Mouse (Mus musculus) forebrain, postnatal 0 days (tissue): Measurements from ENCODE around the gene Tomm34. TPM values are rescaled to one million over a fixed set of nuclear protein-coding genes. Genes with fewer than 3 reads are reported as not detected.

Experiments
- ATAC-seq: fragments of 200-750 bp; cut with Nextera tagmentation; 2 replicates; pipeline ENCODE4 v1.8.0; 2017; ENCODE audit warnings: mild to moderate bottlenecking, moderate library complexity
- DNase-seq: peaks from one replicate; pipeline ENCODE4 v3.0.0-alpha.2; 2015
- H3K27ac ChIP-seq: fragments of 300-500 bp; sonication (generic); 2 replicates; pipeline ENCODE4 v1.5.1; 2014; ENCODE audit warnings: low read depth, mild to moderate bottlenecking, antibody characterized with exemption, low read length, moderate library complexity, mixed read lengths
- H3K27me3 ChIP-seq: fragments of 300-500 bp; sonication (generic); 2 replicates; pipeline ENCODE4 v1.6.1; 2014; ENCODE audit warnings: mild to moderate bottlenecking, low read length, mixed read lengths; ENCODE audit not compliant: insufficient read depth
- H3K36me3 ChIP-seq: fragments of 300-500 bp; sonication (generic); 2 replicates; pipeline ENCODE4 v1.6.1; 2014; ENCODE audit warnings: mild to moderate bottlenecking, moderate library complexity; ENCODE audit not compliant: insufficient read depth
- H3K4me1 ChIP-seq: fragments of 300-500 bp; sonication (generic); 2 replicates; pipeline ENCODE4 v1.6.1; 2014; ENCODE audit warnings: antibody characterized with exemption; ENCODE audit not compliant: insufficient read depth
- H3K4me2 ChIP-seq: fragments of 300-500 bp; sonication (generic); 2 replicates; pipeline ENCODE4 v1.6.1; 2014; ENCODE audit warnings: low read depth, mild to moderate bottlenecking, moderate library complexity
- H3K4me3 ChIP-seq: fragments of 300-500 bp; sonication (generic); 2 replicates; pipeline ENCODE4 v1.5.1; 2014; ENCODE audit warnings: low read depth, low read length, mixed read lengths
- H3K9ac ChIP-seq: fragments of 300-500 bp; sonication (generic); 2 replicates; pipeline ENCODE4 v1.6.1; 2014; ENCODE audit warnings: mild to moderate bottlenecking
- H3K9me3 ChIP-seq: fragments of 300-500 bp; sonication (generic); 2 replicates; pipeline ENCODE4 v1.6.1; 2016; ENCODE audit warnings: low read length
- CTCF ChIP-seq: sonication (generic); IDR thresholded peaks from 2 replicates; pipeline ENCODE4 v1.5.1; 2016; ENCODE audit warnings: antibody characterized with exemption, control low read depth, low read depth
- WGBS: fragments of 180-500 bp; shearing (Covaris S2); extraction: QIAGEN DNeasy Blood & Tissue Kit; methylation state at CpG from one replicate; pipeline ENCODE4 v1.1.7; 2014; 5-methylcytosine and 5-hydroxymethylcytosine counted together
- polyA plus RNA-seq: library from polyadenylated mRNA; unstranded; fragments of >200 nt; fragmentation: Nextera tagmentation; extraction: Ambion mirVana; gene quantifications from 2 replicates; pipeline ENCODE4 v1.2.1, GENCODE M21; 2015
- total RNA-seq: library from RNA; depleted of rRNA; stranded (reverse); fragments of >200 nt; gene quantifications from 2 replicates; pipeline ENCODE4 v1.2.3, GENCODE M21; 2014

Tomm34 gene
- total and polyA plus RNA-seq, 2 experiments from 2014 or later = 37.2 to 54.2 TPM

DNA sequence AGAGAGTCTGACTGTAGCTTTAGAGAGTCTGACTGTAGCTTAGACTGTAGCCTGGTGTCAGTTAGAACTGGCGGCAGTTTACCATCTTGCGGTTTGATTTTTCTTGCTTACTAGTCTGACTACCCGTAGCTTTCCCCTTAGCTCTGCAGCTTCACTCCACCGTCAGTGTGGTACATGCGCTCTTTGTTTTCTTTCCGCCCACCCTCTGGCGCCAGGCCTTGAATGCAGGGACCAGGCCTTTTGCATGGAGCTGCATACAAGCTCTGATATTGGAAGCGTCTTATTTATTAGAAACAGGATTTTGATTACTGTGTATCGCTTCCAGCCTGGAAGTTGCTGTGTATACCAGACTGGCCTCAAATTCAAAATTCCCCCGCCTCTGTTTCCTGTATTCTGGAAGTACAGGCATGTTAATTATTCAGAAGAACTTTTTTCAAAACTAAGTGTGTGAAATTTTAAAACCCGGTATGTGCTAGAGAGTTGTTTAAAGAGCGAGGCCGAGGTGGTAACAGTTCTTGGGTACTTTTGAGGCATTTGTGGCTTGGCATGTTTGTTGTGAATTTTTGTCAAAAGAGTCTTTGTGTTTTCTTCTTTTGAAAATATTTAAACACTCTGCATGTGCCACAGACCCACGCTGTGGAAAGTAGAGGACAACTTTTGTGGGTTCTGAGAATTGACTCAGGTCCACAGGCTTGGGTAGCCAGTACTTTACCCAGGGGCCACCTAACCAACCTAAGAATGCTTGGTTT is 35.5 kb upstream of the Tomm34 start:
- 67% methylated on average over 14 of the region's 14 CpGs for WGBS
- Histone ChIP-seq H3K4me2 (no peak overlapping the region), H3K4me1 (no peaks in the 10 kb centered on the region), H3K4me3 (no peak overlapping the region), H3K27ac (no peak overlapping the region), H3K36me3 (peaks cover 22% of the 10 kb centered on the region), H3K27me3 (no peaks in the 10 kb centered on the region), H3K9me3 (no peaks in the 10 kb centered on the region), H3K9ac (no peak overlapping the region)
- TF ChIP-seq CTCF = no peak
- DNase-seq (no peak), ATAC-seq (no peak)

GRCm38 (mm10) chr2:164103501-164103900 is 32.5 kb upstream of the Tomm34 start:
- ATAC-seq = no peak; the same call in 1 of the 2 replicates
- Histone ChIP-seq H3K4me2 (no peak overlapping the region), H3K36me3 (peaks cover 49% of the 10 kb centered on the region), H3K9ac (no peak overlapping the region), H3K27ac (no peak overlapping the region), H3K4me3 (no peak overlapping the region), H3K27me3 (no peaks in the 10 kb centered on the region), H3K4me1 (no peaks in the 10 kb centered on the region), H3K9me3 (no peaks in the 10 kb centered on the region)
- TF ChIP-seq CTCF = peak; percentile 93
- DNase-seq = peak; percentile 81
- WGBS = 15% methylated on average over 4 of the region's 4 CpGs

GRCm38 (mm10) chr2:164102366-164102765 is 31.4 kb upstream of the Tomm34 start:
- no peak overlapping the region for H3K4me2 ChIP-seq
- no peaks in the 10 kb centered on the region for H3K27me3 ChIP-seq
- no peaks in the 10 kb centered on the region for H3K4me1 ChIP-seq
- no peak overlapping the region for H3K9ac ChIP-seq
- H3K36me3 ChIP-seq = peaks cover 58% of the 10 kb centered on the region
- ATAC-seq = no peak
- TF ChIP-seq CTCF = no peak
- no peaks in the 10 kb centered on the region for H3K9me3 ChIP-seq
- H3K4me3 ChIP-seq = no peak overlapping the region
- H3K27ac ChIP-seq = no peak overlapping the region
- WGBS = 86% methylated on average over 3 of the region's 3 CpGs
- DNase-seq = no peak

DNA sequence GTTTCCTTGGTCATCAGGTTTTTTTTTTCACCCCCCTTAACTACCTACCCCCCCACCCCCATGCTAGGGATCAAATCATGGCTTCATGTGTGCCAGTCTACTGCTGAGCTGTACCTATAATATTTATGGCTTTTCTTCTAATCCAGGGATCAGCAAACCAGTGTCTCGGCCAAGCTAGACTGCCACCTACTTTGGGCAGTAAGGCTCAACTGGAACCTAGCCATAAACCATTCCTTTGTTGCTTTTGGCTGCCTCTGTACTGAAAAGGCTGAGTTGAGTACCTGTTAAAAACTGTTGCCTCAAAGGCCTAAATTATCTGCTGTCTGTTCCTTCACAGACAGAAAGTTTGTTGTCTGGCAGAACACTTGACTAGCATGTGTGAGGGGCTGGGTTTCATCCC is 31.0 kb upstream of the Tomm34 start:
- Histone ChIP-seq H3K4me1 (no peaks in the 10 kb centered on the region), H3K4me3 (no peak overlapping the region), H3K27me3 (no peaks in the 10 kb centered on the region), H3K4me2 (no peak overlapping the region), H3K9me3 (no peaks in the 10 kb centered on the region), H3K27ac (no peak overlapping the region), H3K9ac (no peak overlapping the region), H3K36me3 (peaks cover 58% of the 10 kb centered on the region)
- ATAC-seq (no peak), DNase-seq (no peak)
- WGBS = 61% methylated on average over 1 of the region's 1 CpGs
- TF ChIP-seq CTCF = no peak

DNA sequence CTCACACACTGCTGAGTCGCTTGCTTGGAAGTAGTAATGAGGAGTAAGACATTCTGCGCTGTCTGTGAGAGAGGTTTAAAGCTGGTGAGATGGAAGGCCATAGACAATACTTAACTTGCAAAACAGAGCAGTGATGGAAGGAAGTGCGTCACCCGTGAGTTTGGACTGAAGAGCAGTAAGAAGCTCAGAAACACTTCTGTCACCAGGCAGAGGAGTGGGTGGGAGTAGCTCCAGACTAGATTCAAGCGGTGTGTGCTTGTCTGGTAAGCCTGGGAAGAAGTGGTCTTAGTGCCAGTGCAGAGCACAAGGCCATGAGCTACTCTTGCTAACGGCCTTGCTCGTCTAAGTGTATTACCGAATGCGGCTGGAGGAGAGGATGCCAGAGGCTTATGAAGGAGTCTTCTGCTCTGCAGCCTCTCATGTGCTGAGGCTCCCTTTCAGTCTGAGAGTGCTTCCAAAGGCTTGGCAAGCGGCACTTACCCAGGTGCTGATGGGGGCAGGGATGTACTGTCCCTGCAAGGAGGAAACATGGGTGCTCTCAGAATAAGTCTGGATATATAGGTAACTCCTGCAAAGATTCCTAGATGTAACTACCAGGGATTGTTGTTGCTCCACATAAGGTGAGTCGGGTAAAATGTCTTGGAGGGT is 27.8 kb upstream of the Tomm34 start:
- no peak for TF ChIP-seq CTCF
- no peak overlapping the region for H3K4me2 ChIP-seq
- H3K4me1 ChIP-seq = no peaks in the 10 kb centered on the region
- no peak overlapping the region for H3K4me3 ChIP-seq
- no peak for DNase-seq
- WGBS = 83% methylated on average over 11 of the region's 11 CpGs
- no peak overlapping the region for H3K27ac ChIP-seq
- no peak overlapping the region for H3K9ac ChIP-seq
- H3K27me3 ChIP-seq = no peaks in the 10 kb centered on the region
- peaks cover 54% of the 10 kb centered on the region for H3K36me3 ChIP-seq
- H3K9me3 ChIP-seq = no peaks in the 10 kb centered on the region
- no peak for ATAC-seq

GRCm38 (mm10) chr2:164094152-164094551 is 23.2 kb upstream of the Tomm34 start:
- no peak overlapping the region for H3K27ac ChIP-seq
- WGBS = 84% methylated on average over 7 of the region's 7 CpGs

GRCm38 (mm10) chr2:164089508-164089907 is 18.5 kb upstream of the Tomm34 start:
- no peaks in the 10 kb centered on the region for H3K27me3 ChIP-seq
- DNase-seq = peak; percentile 26
- no peak for ATAC-seq
- peaks cover 23% of the 10 kb centered on the region for H3K36me3 ChIP-seq
- H3K4me3 ChIP-seq = no peak overlapping the region
- no peaks in the 10 kb centered on the region for H3K9me3 ChIP-seq
- 73% methylated on average over 4 of the region's 4 CpGs for WGBS
- no peaks in the 10 kb centered on the region for H3K4me1 ChIP-seq
- H3K4me2 ChIP-seq = no peak overlapping the region
- no peak for TF ChIP-seq CTCF
- H3K27ac ChIP-seq = no peak overlapping the region
- no peak overlapping the region for H3K9ac ChIP-seq

More at GRCm38 (mm10) chr2:164094152-164094551, 23.2 kb upstream of the Tomm34 start:
- ATAC-seq (no peak), DNase-seq (no peak)
- no peak overlapping the region for H3K9ac ChIP-seq
- no peak for TF ChIP-seq CTCF
- H3K36me3 ChIP-seq = peaks cover 19% of the 10 kb centered on the region
- H3K4me1 ChIP-seq = no peaks in the 10 kb centered on the region
- H3K4me2 ChIP-seq = no peak overlapping the region
- H3K9me3 ChIP-seq = no peaks in the 10 kb centered on the region
- no peaks in the 10 kb centered on the region for H3K27me3 ChIP-seq
- H3K4me3 ChIP-seq = no peak overlapping the region
